Mouse (Mus musculus) left cerebral cortex, postnatal 36 days (tissue): ENCODE measurements around the gene Glipr1. TPM values are rescaled to one million over a fixed set of nuclear protein-coding genes. Genes with fewer than 3 reads are reported as not detected.
A peak's percentile ranks its signal among the peaks of the same experiment; 100 is the strongest.

Experiments used
- DNase-seq, 2 experiments: peaks; one replicate each; pipeline ENCODE4 v3.0.0; 2021 to 2022; ENCODE audit warnings: low spot score in 2 of 2, mixed read lengths in 1 of 2
- intact Hi-C: fragments of 180-260 bp; cut with DNase I; formaldehyde crosslinking; loops from one replicate; pipeline ENCODE4 v1.15.1; 2025
- total RNA-seq, 2 experiments: library from RNA; stranded (reverse); gene quantifications; 2 replicates each; pipeline ENCODE4 v1.2.3; 2021

Gene Glipr1
- total RNA-seq, 2 experiments from 2014 or later: 0.62 to 0.88 TPM

DNA sequence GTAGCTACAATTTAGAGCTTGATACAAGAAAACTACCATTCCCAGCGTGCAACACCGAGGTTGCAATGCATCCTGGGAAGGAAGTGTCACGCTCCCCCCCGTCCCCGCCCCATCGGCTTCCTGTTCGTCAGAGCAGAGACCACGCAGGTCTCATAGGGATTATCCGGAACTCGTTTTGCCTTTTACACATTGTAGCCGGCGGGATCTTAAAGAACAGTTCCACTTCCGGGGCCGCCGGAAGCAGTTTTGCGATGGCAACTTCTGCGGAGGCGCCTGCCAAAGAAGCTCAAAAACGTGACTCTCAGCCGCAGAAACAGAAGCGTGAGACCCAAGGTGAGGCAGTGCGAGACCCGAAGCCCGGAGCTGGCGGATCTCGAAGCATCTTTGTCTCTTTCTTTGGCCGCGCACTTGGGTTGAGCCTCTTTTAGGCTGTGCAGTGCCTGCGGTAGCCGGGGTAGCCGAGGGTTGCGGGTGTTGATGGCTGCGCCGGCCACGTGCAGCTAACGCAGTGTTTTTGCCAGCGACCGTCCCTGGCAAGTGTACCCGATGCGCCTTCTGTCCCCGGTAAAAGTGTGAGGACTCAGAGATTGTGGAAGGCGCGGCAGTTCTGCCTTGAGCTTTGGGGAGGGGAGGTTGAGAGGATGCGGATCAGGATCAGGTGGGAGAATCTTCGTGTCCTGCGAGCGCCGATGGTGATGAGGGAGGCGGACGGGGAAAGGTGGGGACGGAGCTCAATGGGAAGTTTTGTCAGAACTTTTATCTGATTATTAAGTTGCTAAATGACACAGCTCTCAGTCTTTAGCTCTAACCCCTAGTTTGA lies 29.7 kb downstream of the Glipr1 start, which contains the start of gene Krr1:
Gene Krr1 (plus strand): TSS at position 123 of the 820 bp plus-strand sequence.
- peak; percentile 87 to 89 for DNase-seq
- intact Hi-C loops: loop anchor here (5.0 kb wide), 1 partner anchor 675 kb away; the partner anchor contains the start of gene Bbs10

DNA sequence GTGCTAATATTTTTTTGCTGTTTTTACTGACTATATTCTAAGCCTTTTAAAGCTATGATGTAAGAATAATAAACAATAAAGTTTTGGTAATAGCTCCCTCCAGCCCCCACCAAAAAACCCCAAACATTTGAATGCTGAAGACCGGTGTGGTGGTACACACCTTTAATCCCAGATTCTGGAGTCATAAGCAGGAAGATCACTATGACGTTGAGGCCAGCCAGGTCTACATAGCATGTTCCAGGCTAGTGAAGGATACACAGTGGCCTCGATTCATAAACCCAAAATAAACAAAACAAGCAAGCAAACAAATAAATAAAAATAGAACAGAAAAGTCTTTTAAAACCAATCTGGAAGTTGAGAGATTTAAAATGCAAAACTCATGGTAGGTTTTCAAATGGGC lies 30.5 kb downstream of the Glipr1 start:
- intact Hi-C loops: loop anchor here (5.0 kb wide), 1 partner anchor 675 kb away; the partner anchor contains the start of gene Bbs10
- DNase-seq: no peak

- intact Hi-C loops: no loop called here
- no peak for DNase-seq
These were observed 36.0 kb downstream of the Glipr1 start for GRCm38 (mm10) chr10:111966394-111966793.

- DNase-seq: no peak
- intact Hi-C loops: no loop called here
These were observed 42.0 kb downstream of the Glipr1 start for GRCm38 (mm10) chr10:111960459-111960858.

GRCm38 (mm10) chr10:111959353-111959752 lies 43.1 kb downstream of the Glipr1 start:
- intact Hi-C loops: loop anchor here (10.0 kb wide), 2 partner anchors 655 to 835 kb away; no protein-coding TSS in a partner anchor
- DNase-seq: no peak

- intact Hi-C loops: loop anchor here (10.0 kb wide), 2 partner anchors 653 to 833 kb away; no protein-coding TSS in a partner anchor
- DNase-seq: no peak
These were observed 44.4 kb downstream of the Glipr1 start for GRCm38 (mm10) chr10:111958046-111958421.

GRCm38 (mm10) chr10:111957271-111958045 lies 45.0 kb downstream of the Glipr1 start:
- intact Hi-C loops: loop anchor here (1.0 to 10.0 kb wide), 3 partner anchors 451 to 833 kb away; partner anchors contain the start of gene Phlda1
- peak; percentile 43 to 59 for DNase-seq

DNA sequence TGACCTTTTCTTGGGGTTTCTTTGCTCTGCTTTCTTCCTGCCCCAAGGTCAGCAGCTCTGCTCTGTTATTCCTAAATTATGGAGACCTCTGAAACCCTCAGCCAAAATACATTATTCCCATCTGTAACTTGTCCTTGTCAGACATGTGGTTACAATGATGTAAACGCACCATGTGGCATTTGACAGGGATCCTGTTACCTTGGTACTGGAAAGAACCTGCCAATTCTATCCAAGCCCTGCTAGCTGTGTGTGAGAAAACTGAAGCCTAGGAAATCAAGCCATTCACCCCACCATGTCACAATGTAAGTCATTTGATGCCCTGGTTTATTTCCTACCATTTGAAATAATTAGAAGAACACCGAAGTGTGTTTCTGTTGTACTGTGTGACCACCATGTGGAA lies 46.6 kb downstream of the Glipr1 start:
- intact Hi-C loops: loop anchor here (10.0 kb wide), 2 partner anchors 651 to 831 kb away; no protein-coding TSS in a partner anchor
- no peak for DNase-seq

DNA sequence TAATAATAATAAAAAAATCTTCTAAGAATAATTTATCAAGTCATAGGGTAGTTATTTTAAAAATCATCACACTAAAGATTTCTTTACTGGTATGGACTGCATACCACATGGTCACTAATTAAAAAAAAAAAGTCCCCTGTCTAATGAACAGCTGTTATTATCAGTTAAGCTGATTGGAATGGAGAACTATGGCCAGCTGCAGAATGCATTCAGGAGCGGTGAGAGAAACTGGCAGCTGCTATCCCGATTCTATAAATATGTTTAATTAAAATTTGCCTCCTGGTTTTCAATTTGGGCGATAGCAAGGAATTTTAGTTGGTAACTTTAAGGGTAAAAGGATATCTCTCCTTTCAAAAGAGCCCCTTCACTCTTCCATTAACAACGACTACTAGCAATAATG lies 53.4 kb downstream of the Glipr1 start:
- no peak for DNase-seq
- intact Hi-C loops: no loop called here

- no peak for DNase-seq
- intact Hi-C loops: no loop called here
These were observed 54.4 kb downstream of the Glipr1 start for GRCm38 (mm10) chr10:111948041-111948440.

DNA sequence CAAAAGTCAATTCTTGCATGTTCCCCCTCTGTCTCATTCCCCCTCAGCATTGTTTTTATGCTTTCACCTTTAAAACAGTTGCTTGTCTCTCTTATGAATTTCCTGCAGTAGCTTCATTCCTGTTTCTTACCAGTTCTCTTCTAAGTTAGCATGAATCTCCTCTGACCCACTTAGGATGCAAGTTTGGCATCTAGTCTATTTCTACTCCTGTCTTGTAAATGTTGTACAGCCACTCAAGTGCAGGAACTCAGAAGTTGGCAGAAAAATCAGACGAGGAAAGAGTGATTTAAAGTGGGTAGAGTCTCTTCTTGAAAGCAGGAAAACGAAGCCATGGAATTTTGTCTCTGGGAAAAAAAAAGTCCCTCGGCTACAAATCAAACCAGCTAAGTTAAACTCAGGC lies 56.9 kb downstream of the Glipr1 start:
- DNase-seq: no peak
- intact Hi-C loops: no loop called here

DNA sequence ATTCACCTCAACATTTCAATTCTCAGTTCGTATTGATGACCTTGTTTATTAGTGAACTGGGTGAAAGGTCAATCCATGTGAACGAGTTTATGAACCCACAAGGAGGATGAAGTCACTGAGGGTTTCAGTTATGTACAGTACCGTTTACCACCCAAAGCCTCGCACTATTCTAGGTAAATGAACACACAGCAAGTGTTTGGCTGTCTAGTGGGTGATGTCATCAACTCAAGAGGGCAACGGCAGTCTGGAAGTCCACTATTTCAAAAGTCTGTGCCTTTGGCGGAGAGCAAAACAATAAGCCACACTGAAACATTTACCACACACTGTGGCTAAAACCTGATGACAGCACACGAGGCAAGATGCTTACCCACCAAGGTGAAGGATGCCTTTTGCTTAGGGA lies 59.4 kb downstream of the Glipr1 start:
- intact Hi-C loops: no loop called here
- DNase-seq: no peak

DNA sequence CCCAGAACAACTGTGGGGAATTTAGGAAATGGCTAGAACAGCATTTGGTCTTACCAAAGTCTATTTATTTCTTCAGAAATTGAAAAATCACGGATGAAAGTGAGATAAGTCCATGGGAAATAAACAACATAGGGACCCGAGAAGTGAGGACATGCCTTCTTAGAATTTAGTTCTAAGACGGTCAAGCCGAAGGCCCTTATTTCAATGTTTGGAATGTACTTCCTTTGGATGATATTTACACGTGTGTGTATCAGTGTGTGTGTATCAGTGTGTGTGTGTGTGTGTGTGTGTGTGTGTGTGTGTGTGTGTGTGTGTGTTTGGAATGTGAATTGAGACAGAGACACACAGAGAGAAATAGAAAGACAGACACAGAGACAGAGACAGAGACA lies 65.3 kb downstream of the Glipr1 start:
- intact Hi-C loops: no loop called here
- DNase-seq: no peak

GRCm38 (mm10) chr10:111936491-111937145 lies 65.8 kb downstream of the Glipr1 start:
- no peak for DNase-seq
- intact Hi-C loops: no loop called here

- DNase-seq: no peak
- intact Hi-C loops: no loop called here
These were observed 66.4 kb downstream of the Glipr1 start for GRCm38 (mm10) chr10:111936021-111936420.

Other genes starting within 250 kb of the Glipr1 start
- gene Krr1, start 30.0 kb downstream of the Glipr1 start, total RNA-seq: 10 to 100 TPM; 35.3 to 38.8 TPM
- not detected for gene Glipr1l1, start 57.6 kb upstream of the Glipr1 start, total RNA-seq
- not detected for gene Glipr1l2, start 80.7 kb upstream of the Glipr1 start, total RNA-seq
- not detected for gene Glipr1l3, start 157.7 kb upstream of the Glipr1 start, total RNA-seq
- gene Caps2, start 161.0 kb upstream of the Glipr1 start, total RNA-seq: under 1 TPM in 1 of 2 experiments, not detected in 1; 0.34 TPM